Mouse (Mus musculus) cerebellum, adult 2 months (tissue): Measurements from ENCODE around the gene Ugt2b36.

Experiments used
- CTCF ChIP-seq: fragments of 200-500 bp; IDR thresholded peaks from 2 replicates; pipeline ENCODE4 v1.5.1; 2011; ENCODE audit warnings: low read depth, mild to moderate bottlenecking, control low read depth, low read length, moderate library complexity, borderline replicate concordance; ENCODE audit not compliant: insufficient read depth
- POLR2A ChIP-seq: fragments of 200-500 bp; IDR thresholded peaks from 2 replicates; pipeline ENCODE4 v1.6.1; 2011; ENCODE audit warnings: low read length, control low read depth, borderline replicate concordance; ENCODE audit not compliant: insufficient read depth

- TF ChIP-seq CTCF (no peak), POLR2A (no peak)
These were observed 6.1 kb downstream of the Ugt2b36 start for GRCm38 (mm10) chr5:87086269-87086668.
